Mouse (Mus musculus) heart, adult 18-20 months (tissue): ENCODE measurements at regions not wholly inside any gene's neighbourhood (a gene's known extent, or its start where the extent isn't known, plus 50 kb on each side); places are given as distances from the start of the nearest gene placed in this dataset.
A peak's percentile ranks its signal among the peaks of the same experiment; 100 is the strongest.

Experiments used
- DNase-seq, 2 experiments: peaks; one replicate each; pipeline ENCODE4 v3.0.0; 2021 to 2022; ENCODE audit warnings: mixed read lengths in 1 of 2

DNA sequence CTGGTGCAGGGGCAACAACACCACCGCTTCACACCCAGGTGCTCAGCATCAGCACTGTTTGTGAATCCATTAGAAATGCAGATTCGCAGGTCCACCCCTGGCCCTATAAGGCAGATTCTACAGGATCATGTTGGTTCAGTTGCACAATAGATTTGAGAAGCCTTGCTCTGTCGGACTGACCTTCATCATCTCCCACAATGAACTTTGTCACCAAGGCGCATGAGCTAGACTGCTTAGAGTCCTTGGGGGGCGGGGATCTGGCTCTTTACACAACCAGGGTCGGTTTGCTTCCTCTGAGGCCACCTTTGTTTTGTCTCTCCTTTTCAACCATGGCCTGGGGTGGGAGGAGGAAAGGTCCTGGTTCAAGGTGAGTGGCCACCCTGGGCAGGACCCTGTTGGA lies 209.7 kb downstream of the Igsf11 start:
- DNase-seq, result no peak

DNA sequence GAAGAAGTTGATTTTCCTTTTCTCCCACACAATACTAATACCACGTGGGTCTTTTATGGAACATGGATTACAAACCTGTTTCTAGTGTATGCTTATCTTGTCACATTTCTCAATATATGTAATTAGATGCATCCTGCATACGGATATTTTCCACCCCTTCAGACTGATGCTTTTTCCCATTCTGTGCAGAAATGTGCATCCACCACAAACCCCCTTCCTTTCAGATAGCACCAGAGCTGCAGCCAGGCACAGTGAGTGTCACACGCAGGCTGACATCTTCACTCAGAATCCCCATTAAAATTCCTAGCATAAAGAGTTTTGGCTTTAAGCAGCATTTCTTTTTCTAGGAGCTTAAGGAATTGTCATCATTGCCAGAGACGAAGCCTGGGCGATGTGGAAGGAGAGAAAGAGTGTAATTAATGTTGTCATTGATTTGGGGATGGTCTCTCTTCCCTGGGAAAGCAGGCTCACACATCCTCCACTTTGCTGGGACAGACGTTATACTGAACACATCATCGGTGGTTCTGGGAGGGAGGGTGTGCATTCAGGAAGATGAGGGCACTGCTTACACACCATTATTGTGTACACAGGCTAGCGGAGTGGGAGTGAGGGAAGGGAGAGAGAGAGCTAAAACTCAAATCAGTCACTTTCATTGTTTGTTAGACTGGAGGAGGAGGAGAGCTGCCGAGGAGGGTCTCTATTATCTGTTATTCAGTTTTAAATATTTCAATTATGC lies 211.1 kb downstream of the Igsf11 start:
- no peak for DNase-seq

DNA sequence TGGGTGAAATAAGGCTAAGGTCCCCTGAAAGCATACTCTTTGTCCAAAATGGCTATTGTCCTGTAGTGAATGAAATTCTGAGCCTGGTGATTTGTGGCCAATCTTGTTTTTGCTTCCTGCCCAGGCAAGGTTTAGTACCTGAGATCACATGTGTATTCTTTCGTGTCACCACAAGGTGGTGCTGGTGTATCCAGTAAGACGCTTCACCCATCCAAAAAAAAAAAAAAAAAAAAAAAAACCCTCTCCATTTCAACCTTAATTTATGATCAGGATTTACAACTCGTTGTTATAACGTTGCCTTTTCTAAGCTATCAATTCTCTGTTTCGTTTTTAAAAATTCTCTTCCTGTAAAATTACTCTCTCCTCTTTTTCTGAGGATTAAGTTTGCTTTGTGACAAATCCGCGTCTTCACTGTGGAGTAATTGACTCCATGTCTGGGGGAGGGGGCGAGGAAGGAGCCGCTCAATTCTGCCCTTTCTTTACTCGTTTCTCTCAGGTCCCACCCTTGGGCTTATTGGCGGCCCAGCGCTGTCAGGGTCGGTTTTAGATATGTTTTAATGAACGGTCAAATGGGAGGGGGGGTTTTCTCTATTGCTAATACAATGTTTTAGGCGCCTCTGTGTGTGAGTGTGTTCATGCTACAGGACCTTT lies 217.0 kb downstream of the Igsf11 start:
- peak; percentile 7 to 40 for DNase-seq

DNA sequence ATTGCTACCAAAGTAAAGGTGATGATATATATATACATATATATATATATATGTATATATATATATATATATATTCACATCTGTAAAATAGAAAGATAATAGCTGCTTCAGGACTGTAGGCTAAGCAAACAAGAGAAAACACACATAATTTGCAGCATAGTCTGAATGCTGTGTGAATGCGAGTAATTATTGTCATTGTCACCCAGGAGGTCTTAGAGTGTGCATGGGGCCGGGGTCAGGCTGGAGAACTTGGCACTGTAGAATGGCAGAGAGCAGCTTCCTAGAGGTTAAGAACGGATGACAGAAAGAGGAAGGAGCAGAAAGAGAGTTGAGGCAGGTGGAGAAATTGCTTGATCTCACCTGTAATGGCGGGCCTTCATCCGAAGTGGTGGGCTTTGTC lies 217.6 kb downstream of the Igsf11 start:
- no peak for DNase-seq

DNA sequence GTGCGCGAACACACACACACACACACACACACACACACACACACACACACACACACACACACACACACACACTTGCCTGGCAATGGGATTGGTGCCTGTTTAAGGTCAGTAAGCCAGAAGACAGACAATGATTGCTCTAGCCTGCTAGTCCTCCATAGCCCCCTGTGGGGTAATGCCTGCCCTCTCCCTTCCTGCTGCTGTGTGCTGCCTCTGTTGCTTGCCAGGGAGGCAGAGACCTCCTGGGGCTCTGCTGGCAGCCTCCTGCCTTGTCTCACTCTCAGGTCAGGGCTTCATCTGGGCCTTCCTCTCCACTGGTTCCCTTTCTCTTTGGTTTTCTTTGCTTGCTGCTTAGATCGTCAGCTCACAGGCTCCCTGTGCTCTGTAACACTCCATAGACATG lies 225.6 kb downstream of the Igsf11 start:
- no peak for DNase-seq

DNA sequence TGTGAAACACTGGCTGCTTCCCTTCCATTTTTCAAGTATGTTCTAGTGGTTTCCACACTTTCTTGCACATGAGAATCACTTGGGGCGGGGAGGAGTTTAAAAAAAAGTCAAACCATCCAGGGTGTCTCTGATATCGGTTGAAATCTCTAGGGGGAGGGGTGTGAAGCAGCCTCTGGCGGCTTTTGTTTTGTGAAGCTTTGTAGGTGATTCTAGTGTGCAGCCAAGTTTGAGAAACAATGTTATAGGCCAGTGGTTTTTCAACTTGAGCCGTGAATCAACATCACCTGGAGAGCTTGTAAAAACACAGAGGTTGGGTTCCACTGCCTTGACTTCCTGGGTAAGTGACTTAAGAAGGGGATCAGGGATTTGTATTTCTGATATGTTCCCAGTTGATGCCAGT lies 227.3 kb downstream of the Igsf11 start:
- no peak for DNase-seq

DNA sequence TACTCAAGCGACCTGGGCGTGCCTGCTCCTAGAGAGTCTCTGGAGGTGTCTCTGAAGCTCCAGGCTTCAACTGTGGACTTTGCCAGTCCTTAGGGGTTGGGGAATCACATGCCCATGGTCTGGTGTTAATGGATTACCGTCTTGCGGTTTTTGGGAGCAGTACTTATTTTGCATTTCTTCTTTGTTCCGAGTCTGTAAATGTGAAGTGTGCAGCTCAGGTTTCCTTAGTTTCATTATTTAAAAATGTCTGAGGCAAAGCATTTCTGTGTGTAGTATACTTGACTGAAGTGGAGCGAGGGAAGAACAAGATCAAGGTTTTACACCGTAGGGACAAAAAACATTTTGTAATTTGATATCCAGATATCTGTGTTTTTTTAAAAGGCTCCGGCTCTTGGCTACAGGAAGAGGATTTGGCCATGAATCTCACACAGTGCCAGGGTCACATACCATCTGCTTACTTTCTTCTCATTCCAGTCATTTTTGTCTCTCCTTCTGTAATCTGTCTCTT lies 231.0 kb downstream of the Igsf11 start:
- DNase-seq, result no peak

DNA sequence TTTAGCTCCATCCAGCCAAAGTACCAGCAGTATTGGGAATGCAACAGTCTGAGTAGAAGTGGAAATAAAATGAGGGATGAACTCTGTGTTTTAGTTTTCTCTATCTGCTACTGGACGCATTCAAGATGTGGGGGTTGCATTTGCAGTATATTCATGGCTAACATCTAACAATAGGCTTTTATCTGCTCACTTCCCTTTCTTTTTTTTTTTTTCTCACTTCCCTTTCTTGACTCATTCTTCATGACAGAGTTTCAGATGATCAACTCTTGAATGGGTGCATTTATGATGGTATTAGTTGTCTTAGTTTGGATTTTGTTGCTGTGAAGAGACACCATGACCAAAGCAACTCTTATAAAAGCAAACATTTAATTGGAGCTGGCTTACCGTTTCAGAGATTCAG lies 240.0 kb downstream of the Igsf11 start:
- DNase-seq, result no peak

DNA sequence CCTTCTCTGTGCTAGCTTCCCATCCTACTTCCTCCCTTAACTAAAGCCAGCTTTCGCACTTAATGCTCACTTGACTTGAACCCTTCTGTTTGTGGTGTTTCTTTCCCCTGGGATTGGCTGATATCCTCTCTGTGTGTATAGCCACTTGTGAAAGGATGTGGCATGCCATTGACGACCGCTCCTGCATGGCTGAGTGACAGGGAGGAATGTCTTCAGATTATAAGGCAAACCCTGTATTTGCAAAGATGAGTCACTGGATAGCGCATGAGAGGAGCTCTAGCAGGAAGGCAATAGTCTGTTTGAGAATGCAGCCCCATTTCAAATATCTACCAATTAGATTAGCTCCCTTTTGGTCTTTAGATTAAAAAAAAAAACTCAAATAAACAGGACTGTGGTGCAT lies 243.3 kb downstream of the Igsf11 start:
- no peak for DNase-seq

DNA sequence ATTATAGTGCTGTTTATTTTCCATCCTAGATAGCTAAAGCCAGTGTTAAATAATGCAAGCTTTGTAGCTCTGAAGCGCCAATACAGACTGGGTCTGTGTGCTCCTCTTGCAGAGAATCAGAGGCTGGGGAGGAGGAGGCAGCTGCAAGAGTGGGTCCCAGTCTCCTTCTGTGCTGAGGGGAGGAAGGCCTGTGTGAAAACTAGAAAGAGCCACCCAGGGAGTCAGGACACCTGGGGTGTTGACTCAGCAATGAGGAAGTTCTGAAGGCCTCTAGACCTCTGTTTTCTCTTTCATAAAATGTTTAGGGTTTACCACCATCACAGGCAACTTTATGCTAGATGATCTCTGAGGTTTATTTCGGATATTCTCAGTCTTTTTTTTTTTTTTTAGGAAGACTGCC lies 254.7 kb downstream of the Igsf11 start:
- no peak for DNase-seq

DNA sequence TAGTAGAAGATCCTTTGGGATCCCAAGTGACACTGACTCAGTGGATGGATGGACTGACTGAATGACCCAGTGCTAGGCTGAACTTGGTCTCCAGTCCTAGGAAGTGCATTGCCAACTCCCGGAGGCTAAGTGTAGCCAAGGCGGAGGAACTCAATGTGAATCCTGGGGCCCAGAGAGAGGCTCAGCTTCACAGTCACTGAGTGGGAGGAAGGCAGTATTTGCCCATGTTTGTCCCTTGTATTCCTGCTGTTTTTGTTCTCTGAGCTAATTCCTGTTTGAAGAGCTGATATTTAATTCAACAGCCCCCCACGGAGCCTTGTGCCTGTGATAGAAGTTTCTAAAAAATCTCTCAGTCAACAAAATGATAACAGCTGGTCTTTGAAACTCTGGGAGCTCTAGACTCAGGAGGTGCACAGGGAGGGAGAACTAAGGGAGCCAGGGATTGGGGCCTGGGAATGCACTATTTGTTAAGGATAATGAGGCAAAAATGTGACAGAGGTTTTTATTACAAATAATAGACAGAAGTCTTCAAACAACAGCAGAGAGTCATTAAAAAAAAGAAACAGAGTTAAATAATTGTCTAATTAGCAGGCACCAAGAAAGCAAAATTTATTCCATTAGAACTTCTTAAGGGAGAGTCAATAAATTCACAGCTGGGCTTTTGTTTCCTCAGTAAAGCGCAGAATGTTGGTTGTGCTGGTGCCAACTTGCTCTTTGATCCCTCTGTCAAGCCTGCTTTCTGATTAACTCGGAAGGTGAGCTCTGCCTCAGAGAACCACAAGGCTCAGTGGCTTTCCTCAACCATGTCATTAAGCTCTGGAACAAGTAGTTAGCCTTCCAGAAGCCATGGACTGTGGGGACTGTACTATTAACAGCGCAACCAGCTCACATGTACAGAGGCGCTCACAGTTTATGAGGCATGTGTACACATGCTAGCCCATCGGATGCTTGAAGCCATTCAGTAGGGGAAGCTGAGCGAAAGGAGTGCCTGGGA lies 259.2 kb downstream of the Igsf11 start:
- no peak for DNase-seq

DNA sequence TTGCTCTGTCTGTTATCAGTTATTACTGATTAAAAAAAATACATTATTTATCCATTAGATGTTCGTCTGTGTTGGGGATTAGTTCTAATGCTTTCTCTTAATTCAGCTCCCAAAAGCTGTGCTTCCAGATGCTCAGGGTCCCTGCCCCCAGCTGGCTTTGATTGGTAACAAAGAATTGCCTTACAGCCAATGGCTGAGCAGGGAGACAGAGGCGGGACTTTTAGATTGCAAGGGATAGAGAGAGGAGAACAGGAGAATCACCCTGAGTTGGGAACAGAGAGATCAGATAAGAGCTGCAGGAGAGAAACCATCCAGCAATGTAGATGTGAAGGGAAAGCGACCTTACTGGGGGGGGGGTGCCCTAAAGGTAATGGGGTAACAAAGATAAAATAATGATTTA lies 266.4 kb downstream of the Igsf11 start:
- no peak for DNase-seq

DNA sequence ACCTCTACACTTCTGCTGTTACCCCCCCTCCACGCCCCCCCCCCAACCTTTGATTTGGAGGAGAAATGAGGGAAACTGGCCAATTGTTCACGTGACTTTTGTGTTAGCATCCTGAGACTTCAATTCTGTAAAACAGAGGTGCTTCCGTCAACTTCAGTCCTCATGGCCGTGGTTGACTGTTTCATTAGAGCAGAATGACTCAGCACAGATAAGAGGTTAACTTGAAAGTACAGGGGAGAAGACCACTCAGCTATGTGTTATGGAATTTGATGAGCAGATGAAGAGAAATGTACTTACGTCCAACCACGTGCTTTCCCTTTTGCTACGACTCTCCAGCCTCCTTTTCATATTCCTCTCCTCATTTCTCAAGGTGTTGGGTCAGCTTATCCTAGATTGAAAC lies 267.3 kb downstream of the Igsf11 start:
- no peak for DNase-seq

DNA sequence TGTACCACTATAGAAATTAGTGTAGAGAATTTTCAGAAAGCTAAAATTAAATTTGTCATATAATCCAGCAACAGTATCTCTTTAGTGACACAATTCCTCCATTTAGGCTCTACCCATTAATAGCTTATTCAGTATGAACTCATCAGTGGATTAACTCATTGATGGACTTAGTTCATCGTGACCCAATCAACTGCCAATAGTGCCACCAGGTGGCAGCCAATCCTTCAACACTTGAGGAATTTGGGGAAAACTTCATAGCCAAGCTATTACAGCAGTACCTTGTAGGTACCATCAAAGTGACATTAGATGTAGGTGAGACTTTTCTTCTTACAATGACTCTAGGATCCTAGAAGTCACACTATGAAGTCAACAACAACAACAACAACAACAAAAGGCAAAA lies 270.2 kb downstream of the Igsf11 start:
- DNase-seq, result no peak

DNA sequence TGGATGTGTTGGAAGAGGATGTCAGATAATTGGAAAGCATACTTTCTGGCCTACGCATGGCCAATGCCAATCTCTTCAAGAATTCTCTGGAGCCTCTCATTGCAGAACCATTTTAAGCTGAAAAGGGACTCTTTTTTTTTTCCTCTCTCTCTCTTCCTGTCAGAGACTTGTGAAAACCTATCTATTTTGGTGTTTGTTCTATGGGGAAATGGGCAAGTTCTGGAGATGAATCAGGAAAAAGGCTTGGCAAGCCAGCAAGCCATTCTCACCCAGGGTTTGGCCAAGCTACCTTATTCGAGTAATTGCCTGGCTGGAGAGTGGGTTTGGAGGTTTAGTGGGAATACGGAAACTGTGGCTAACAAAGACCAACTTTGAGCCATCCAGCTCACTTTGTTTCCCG lies 299.4 kb downstream of the Igsf11 start:
- no peak for DNase-seq

DNA sequence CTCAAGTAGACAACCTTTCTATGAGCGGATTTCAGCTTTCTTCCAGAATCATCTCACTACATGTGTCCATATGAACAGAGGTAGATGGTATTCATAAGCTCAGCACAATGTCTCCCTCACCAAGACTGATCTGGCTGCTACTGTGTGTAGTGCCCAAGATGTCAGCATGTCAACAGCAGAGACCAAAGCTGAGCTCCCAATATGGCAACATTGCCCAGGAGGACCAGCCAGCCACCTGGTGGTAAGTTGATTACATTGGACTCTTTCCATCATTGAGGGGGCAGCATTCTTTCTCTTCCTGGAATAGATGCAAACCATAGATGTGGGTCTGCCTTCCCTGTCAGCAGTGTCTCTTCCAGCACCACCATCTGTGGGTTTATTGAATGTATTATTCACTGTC lies 303.0 kb downstream of the Igsf11 start:
- DNase-seq, result no peak

DNA sequence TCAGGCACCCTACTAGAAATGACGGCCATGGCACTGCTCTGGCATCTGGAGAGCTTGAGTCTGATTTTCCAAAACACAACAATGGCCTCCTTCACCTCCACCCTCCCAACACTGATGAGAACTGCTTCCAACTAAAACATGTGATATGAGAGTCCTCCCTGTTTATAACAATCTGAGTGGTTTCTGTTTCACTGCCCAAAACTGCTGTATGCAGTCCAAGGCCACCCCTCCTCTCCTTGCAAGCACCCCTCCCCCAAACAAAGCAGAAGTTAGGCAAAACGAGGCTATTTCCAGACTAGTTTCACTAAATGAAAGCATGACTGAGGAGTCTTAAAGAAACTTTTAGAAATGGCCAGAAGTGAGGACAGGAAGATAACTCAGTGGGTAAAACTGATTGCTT lies 304.4 kb downstream of the Igsf11 start:
- DNase-seq, result peak; percentile 4 to 18

DNA sequence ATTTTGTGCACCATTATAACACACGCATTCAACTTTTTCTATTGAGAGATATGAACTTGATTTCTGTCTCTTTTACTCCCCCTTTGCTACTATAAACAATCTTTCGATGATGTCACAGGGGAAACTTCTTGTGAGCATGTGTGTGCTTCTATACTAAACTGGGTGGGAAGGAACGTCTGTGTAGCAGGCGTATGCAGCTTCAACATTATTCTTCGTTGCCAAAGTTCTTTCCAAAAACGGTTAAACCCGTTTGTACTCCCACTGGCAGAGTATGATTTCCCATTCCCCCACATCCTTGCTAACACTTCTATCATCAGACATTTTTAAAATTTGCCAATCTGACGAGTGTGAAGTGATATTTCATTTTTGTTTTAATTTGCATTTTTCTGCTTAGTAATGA lies 331.1 kb downstream of the Igsf11 start:
- DNase-seq, result no peak

DNA sequence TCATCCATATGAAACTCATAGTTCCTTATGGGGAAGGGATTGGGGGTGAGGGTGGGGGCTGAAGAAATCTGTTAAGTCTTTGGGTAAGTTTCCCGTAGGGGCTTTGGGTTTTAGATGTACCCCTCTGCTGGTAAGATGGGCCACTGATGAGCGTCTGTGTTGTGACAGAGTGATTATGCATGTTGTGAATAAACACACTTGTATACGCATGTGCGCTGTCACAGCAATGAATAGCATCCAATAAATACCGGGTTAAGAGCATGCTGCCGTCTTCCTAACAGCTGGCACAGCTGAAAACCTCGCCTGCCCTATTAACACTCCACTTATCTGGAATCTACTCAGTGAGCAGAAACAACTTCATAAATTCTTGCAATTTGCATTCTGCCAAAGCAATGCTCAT lies 337.0 kb downstream of the Igsf11 start:
- DNase-seq, result no peak

DNA sequence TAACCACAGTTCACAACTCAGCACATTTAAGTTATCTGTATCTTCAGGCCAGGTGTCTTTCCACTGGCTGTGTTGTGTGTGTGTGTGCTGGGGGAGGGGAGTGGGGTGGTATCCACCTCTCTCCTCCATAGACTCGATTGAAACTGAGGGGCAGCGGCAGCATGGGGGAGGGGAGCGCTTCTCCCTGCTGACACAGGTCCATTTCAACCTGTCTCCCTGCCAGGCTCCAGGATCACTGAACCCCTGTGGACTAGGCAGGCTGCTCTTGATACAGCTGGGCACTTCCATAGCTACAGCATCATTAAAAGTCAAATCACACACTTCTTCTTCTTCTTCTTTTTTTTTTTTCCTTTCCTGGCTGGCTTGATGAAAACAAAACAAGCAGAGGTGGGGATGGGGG lies 338.0 kb downstream of the Igsf11 start:
- no peak for DNase-seq

DNA sequence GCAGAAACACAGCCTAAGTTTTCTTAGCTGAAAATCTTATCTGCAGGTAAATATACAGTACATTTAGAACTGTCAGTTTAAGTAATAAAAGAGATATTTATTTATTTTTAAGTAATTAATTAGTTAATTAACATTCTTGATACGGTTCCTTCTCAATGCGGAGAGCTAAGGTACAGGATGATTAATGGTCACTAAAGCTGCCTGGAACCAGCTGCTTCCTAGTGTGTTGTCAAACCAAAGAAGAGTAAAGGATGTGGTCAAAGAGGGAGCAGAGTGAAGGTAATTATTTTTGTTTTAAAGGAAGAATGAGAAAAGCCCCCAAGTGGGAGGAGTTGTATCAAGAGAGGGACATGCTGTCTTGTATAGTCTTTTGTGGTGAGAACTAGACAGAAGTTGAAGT lies 341.8 kb downstream of the Igsf11 start:
- no peak for DNase-seq

DNA sequence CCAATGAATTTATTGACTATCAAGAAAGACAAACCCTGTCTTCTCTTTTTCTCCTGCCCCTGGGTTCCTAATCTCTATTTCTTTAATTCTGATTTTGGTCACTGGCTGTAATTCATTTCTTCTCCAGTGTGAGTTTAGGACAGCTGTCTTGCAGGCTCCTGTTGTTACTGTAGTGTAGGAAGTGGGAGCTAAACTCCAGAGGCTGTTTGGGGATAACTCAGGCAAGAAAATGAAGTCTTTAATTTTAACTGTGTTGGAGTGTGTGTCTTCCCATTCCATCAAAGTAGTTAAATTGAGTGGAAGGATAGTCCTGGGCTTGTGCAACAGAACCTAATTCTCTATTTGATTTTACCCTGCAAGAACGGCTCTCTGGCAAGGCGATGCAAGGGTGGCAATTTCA lies 381.0 kb downstream of the Igsf11 start:
- DNase-seq, result no peak

DNA sequence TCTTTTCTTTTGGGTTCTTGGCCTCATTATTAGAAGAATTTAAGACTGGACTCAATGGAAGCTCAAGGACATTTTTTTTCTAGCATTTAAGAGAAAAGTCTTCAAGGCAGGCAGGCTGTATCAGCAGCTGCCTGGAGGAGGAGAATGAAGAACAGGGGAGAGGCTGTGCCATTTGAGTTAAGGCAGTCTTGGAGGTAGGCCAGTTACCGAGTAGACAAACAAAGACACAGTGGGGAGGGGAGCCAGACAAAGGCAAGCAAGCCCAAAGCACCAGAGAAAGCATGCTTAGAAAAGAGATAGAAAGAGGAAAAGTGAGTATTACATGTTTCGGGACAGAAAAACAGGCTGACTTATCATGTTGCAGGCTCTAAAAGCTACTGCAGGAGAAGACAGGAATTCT lies 392.0 kb downstream of the Igsf11 start:
- DNase-seq, result no peak
